Mouse (Mus musculus) kidney, postnatal 0 days (tissue): Measurements from ENCODE around the gene Rpl38. TPM values are rescaled to one million over a fixed set of nuclear protein-coding genes. Genes with fewer than 3 reads are reported as not detected.

Source experiments
- ATAC-seq: fragments of 200-750 bp; cut with Nextera tagmentation; replicated peaks from 2 replicates; pipeline ENCODE4 v1.8.0; 2017; ENCODE audit warnings: low read depth, moderate number of reproducible peaks, moderate TSS enrichment, moderate library complexity; ENCODE audit not compliant: low FRiP score
- DNase-seq: peaks from one replicate; pipeline ENCODE4 v3.0.0-alpha.2; 2016; ENCODE audit warnings: low spot score
- H3K27ac ChIP-seq: fragments of 300-500 bp; sonication (generic); 2 replicates; pipeline ENCODE4 v1.5.1; 2014; ENCODE audit warnings: mild to moderate bottlenecking
- H3K27me3 ChIP-seq: fragments of 300-500 bp; sonication (generic); 2 replicates; pipeline ENCODE4 v1.6.1; 2014; ENCODE audit warnings: low read length, mixed read lengths; ENCODE audit not compliant: insufficient read depth
- H3K36me3 ChIP-seq: fragments of 300-500 bp; sonication (generic); 2 replicates; pipeline ENCODE4 v1.6.1; 2014; ENCODE audit warnings: low read length, mixed read lengths; ENCODE audit not compliant: insufficient read depth
- H3K4me1 ChIP-seq: fragments of 300-500 bp; sonication (generic); replicated peaks from 2 replicates; pipeline ENCODE4 v1.6.1; 2014; ENCODE audit warnings: antibody characterized with exemption, low read length, mixed read lengths; ENCODE audit not compliant: insufficient read depth
- H3K4me2 ChIP-seq: fragments of 300-500 bp; sonication (generic); 2 replicates; pipeline ENCODE4 v1.6.1; 2014; ENCODE audit warnings: mild to moderate bottlenecking, low read length, moderate library complexity, mixed read lengths
- H3K4me3 ChIP-seq: fragments of 300-500 bp; sonication (generic); replicated peaks from 2 replicates; pipeline ENCODE4 v1.5.1; 2014; ENCODE audit warnings: low read depth, low read length
- H3K9ac ChIP-seq: fragments of 300-500 bp; sonication (generic); 2 replicates; pipeline ENCODE4 v1.6.1; 2014; ENCODE audit warnings: low read depth, low read length
- H3K9me3 ChIP-seq: fragments of 300-500 bp; sonication (generic); replicated peaks from 2 replicates; pipeline ENCODE4 v1.6.1; 2016; ENCODE audit warnings: low read length, inconsistent platforms, mixed read lengths
- CTCF ChIP-seq: IDR thresholded peaks from 2 replicates; pipeline ENCODE4 v1.5.1; 2016; ENCODE audit warnings: antibody characterized with exemption, low read depth, mild to moderate bottlenecking, moderate library complexity
- WGBS: fragments of 180-500 bp; shearing (Covaris S2); extraction: QIAGEN DNeasy Blood & Tissue Kit; methylation state at CpG from one replicate; pipeline ENCODE4 v1.1.7; 2014; 5-methylcytosine and 5-hydroxymethylcytosine counted together
- polyA plus RNA-seq: library from polyadenylated mRNA; unstranded; fragments of >200 nt; fragmentation: Nextera tagmentation; extraction: Ambion mirVana; gene quantifications from 2 replicates; pipeline ENCODE4 v1.2.1, GENCODE M21; 2015

The Rpl38 gene
- polyA plus RNA-seq, 1 experiment from 2014 or later = 1,429 TPM

- no peak overlapping the region for H3K4me3 ChIP-seq
- H3K27ac ChIP-seq = no peak overlapping the region
- 0 out of 2 replicates have a peak, but pooled peaks cover 4% of the 10 kb centered on the region for H3K27me3 ChIP-seq
- no peaks in the 10 kb centered on the region for H3K9me3 ChIP-seq
- ATAC-seq (no peak), DNase-seq (no peak)
- no peak overlapping the region for H3K9ac ChIP-seq
- no peak; the same call in 1 of the 2 replicates for TF ChIP-seq CTCF
- WGBS = 52% methylated on average over 5 of the region's 5 CpGs
- no peaks in the 10 kb centered on the region for H3K36me3 ChIP-seq
- H3K4me1 ChIP-seq = no peaks in the 10 kb centered on the region
- H3K4me2 ChIP-seq = no peak overlapping the region
Measured at GRCm38 (mm10) chr11:114654552-114654951, 13.8 kb upstream of the Rpl38 start.

GRCm38 (mm10) chr11:114655350-114656008 lies 12.8 kb upstream of the Rpl38 start:
- no peak overlapping the region for H3K4me3 ChIP-seq
- no peak for TF ChIP-seq CTCF
- H3K9ac ChIP-seq = no peak overlapping the region
- ATAC-seq = no peak
- no peaks in the 10 kb centered on the region for H3K9me3 ChIP-seq
- H3K4me1 ChIP-seq = no peaks in the 10 kb centered on the region
- H3K36me3 ChIP-seq = no peaks in the 10 kb centered on the region
- no peak for DNase-seq
- WGBS = 75% methylated on average over 7 of the region's 7 CpGs
- H3K4me2 ChIP-seq = no peak overlapping the region
- no peak overlapping the region for H3K27ac ChIP-seq
- 0 out of 2 replicates have a peak, but pooled peaks cover 4% of the 10 kb centered on the region for H3K27me3 ChIP-seq

- H3K9ac ChIP-seq = no peak overlapping the region
- no peak for TF ChIP-seq CTCF
- no peaks in the 10 kb centered on the region for H3K36me3 ChIP-seq
- no peaks in the 10 kb centered on the region for H3K9me3 ChIP-seq
- 26% methylated on average over 26 of the region's 27 CpGs for WGBS
- no peak for DNase-seq
- no peak overlapping the region for H3K27ac ChIP-seq
- ATAC-seq = no peak
- H3K4me2 ChIP-seq = no peak overlapping the region
- H3K27me3 ChIP-seq = 0 out of 2 replicates have a peak, but pooled peaks cover 4% of the 10 kb centered on the region
- no peak overlapping the region for H3K4me3 ChIP-seq
- H3K4me1 ChIP-seq = no peaks in the 10 kb centered on the region
Measured at GRCm38 (mm10) chr11:114656994-114657644, 11.2 kb upstream of the Rpl38 start.

- no peak for ATAC-seq
- Histone ChIP-seq H3K36me3 (no peaks in the 10 kb centered on the region), H3K9ac (no peak overlapping the region), H3K27ac (no peak overlapping the region), H3K9me3 (no peaks in the 10 kb centered on the region), H3K4me2 (no peak overlapping the region), H3K27me3 (0 out of 2 replicates have a peak, but pooled peaks cover 4% of the 10 kb centered on the region), H3K4me3 (no peak overlapping the region), H3K4me1 (no peaks in the 10 kb centered on the region)
- no peak for DNase-seq
- 17% methylated on average over 7 of the region's 7 CpGs for WGBS
- peak; percentile 67 for TF ChIP-seq CTCF
Measured at GRCm38 (mm10) chr11:114657737-114658136, 10.6 kb upstream of the Rpl38 start.

GRCm38 (mm10) chr11:114662161-114662560 lies 6.2 kb upstream of the Rpl38 start:
- H3K27me3 ChIP-seq = no peaks in the 10 kb centered on the region
- no peak overlapping the region for H3K9ac ChIP-seq
- no peak overlapping the region for H3K4me2 ChIP-seq
- H3K4me1 ChIP-seq = no peaks in the 10 kb centered on the region
- no peak for ATAC-seq
- WGBS = 90% methylated on average over 14 of the region's 14 CpGs
- H3K36me3 ChIP-seq = no peaks in the 10 kb centered on the region
- no peak overlapping the region for H3K4me3 ChIP-seq
- H3K9me3 ChIP-seq = no peaks in the 10 kb centered on the region
- DNase-seq = no peak
- TF ChIP-seq CTCF = no peak
- no peak overlapping the region for H3K27ac ChIP-seq

GRCm38 (mm10) chr11:114662746-114663362 lies 5.5 kb upstream of the Rpl38 start:
- H3K9ac ChIP-seq = no peak overlapping the region
- DNase-seq (peak; percentile 62), ATAC-seq (no peak)
- no peak overlapping the region for H3K27ac ChIP-seq
- no peak overlapping the region for H3K4me3 ChIP-seq
- H3K4me2 ChIP-seq = no peak overlapping the region
- peak; percentile 73 for TF ChIP-seq CTCF
- H3K4me1 ChIP-seq = no peaks in the 10 kb centered on the region
- no peaks in the 10 kb centered on the region for H3K36me3 ChIP-seq
- no peaks in the 10 kb centered on the region for H3K9me3 ChIP-seq
- H3K27me3 ChIP-seq = no peaks in the 10 kb centered on the region
- WGBS = 28% methylated on average over 6 of the region's 6 CpGs
